Mouse (Mus musculus) T-helper 17 cell (primary cell): Measurements from ENCODE around the gene Prpf38b.

Source experiments
- in situ Hi-C, 2 experiments: fragments of 300-600 bp; cut with MboI, MseI; formaldehyde crosslinking; loops; 1 replicate in 1 of 2; 2 replicates in 1 of 2; pipeline ENCODE4 v1.15.1; 2025; ENCODE audit warnings: high pct_unique_total_duplicates in 2 of 2

Prpf38b gene

GRCm38 (mm10) chr3:108911548-108912413, at the start of gene Prpf38b:
Gene Prpf38b (minus strand): TSS chr3:108911727.
- in situ Hi-C loops: loop anchor here in 1 of 2 experiments (10.0 kb wide), 1 partner anchor 227 kb away; no protein-coding TSS in a partner anchor

DNA sequence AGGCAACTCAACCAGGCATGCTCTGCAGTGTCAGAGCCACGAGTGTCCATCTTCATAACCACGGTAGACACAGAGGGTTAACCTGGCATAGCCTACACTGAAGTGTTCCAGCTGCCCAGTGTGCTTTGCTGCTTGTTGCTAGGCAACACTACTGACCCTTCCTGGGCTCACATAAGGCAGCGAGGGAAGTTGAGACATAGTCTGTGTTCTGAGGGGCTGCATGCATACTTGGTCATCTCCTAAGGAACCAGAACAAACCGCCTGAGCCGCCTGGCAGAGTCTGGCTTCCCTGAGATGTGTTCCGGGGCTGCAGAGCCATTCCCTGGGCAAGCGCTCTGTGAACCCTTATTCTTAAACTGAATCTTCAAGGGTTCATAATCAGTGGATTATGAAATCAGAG, 49.7 kb upstream of the Prpf38b start:
- in situ Hi-C loops: no loop called here

DNA sequence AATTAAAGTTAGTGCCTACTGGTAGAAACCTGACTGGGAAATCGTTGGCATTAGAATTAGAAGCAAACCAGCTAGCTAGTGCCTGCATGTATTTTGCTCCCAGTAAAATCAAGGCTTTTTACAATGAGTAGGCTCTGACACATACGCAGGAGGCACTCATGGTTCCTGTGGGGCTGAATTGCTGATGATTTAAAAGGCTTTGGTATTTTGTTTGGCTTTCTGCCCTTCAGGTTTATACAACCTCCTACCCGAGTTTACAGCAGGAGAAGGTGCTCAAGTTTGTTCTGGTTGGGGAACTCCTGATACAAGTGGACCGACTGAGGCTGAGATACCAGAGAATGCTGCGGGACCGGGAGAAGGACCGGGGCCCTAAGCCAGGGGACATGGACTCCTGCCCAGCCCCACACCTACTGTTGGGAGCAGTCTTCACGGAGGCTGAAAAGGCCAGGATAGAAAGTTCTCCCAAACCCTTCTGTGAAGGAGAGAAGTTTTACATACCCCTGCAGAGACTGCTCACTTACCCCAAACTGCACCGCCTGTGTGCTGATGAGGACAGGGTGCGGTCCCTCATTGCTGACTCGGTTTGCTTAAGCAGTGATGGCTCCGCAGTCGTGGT, 48.3 kb upstream of the Prpf38b start:
- in situ Hi-C loops: no loop called here

- in situ Hi-C loops: no loop called here
Observed at GRCm38 (mm10) chr3:108957976-108958375, 46.4 kb upstream of the Prpf38b start.

GRCm38 (mm10) chr3:108940996-108941395, 29.5 kb upstream of the Prpf38b start:
- in situ Hi-C loops: no loop called here

- in situ Hi-C loops: no loop called here
Observed at GRCm38 (mm10) chr3:108940001-108940633, 28.6 kb upstream of the Prpf38b start, which contains the start of gene Gm9857. Gene Gm9857 (minus strand): TSS chr3:108940445.

GRCm38 (mm10) chr3:108939573-108939972, 28.0 kb upstream of the Prpf38b start, which contains the start of gene Henmt1:
Gene Henmt1 (plus strand): TSS chr3:108939873.
- in situ Hi-C loops: no loop called here

DNA sequence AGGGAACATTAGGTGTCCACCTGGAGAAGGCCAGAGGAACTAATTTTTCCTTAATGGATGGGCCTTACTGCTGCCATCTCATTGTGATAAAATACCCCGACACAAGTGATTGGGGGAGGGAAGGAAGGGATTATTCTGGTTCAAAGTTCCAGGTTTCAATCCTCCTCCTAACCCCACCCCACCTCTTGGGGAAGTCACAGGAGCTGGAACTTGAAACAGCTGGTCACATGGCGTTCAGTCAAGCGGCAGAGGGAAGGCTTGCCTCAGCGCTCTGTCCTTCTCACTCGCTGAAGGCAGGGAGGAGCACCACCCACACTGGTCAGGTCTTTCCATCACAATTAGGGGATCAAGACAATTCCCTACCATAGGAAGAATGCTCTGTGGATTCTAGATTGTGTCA, 27.2 kb upstream of the Prpf38b start:
- in situ Hi-C loops: no loop called here

GRCm38 (mm10) chr3:108933557-108933956, 22.0 kb upstream of the Prpf38b start:
- in situ Hi-C loops: no loop called here

- in situ Hi-C loops: no loop called here
Observed at GRCm38 (mm10) chr3:108926308-108926707, 14.8 kb upstream of the Prpf38b start.

DNA sequence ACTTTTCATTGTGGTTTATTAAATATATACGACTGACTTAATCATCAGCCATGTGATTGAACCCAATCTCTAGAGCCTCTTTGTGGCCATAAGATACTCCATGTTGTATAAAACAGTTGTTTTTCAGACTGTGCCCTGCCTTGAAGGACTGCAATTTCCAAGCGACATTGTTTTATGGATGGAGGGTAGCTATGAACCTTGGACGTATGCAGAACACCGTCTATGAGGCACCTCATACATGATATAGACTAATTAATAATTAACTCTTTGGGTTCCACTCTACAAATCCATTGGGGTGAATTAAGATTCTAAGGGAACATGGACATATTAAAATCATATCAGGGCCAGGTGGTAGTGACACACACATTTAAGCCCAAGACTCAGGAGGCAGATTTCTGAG, 14.2 kb upstream of the Prpf38b start:
- in situ Hi-C loops: no loop called here

DNA sequence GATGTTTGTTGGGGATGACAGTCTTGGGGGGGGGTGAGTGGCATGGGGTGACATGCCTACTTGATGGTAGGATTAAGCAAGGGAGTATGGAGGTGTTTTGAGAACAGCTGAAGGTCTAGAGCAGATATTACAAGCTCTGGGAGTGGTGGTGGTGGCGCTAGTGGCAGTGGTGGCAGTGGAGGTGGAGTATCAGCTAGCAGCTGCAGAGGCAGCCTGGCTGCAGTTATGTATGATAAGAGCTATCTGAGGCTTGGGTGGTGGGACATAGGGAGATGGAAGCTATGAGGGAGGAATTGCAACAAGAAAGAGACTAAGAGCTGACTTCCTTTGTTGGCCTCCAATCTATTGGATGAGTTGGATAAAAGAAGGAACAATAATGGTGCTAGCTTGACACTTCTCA, 10.3 kb upstream of the Prpf38b start:
- in situ Hi-C loops: no loop called here

DNA sequence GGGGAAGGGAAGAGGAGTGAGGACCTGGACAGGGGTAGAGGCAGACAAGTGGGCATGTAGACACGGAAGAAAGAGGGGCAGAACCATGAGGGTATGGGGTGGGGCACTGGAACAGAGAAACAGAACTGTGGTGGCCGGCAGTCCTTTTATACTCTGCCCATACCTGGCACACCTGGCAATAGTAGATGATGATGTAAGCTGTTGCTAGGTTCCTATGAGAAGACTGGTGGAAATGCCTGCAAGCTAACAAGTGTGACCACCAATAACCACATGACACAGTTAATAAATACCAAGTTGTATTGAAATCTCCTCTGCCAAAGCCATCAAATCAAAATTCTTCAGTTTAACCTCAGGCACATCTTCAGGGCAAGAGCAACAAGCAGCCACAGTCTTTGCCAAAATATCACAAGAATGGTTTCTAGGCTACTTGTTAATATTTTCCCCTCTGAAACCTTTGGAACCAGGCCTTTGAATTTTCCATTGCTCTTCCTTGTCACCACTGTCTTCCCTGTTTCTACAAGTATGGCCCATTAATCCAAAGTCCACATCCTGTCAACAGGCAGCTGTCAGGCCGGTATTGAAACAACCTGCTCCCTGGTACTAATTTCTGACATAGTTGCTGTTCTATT, 9.0 kb upstream of the Prpf38b start:
- in situ Hi-C loops: no loop called here

GRCm38 (mm10) chr3:108918852-108919251, 7.3 kb upstream of the Prpf38b start:
- in situ Hi-C loops: loop anchor here in 1 of 2 experiments (10.0 kb wide), 1 partner anchor 234 kb away; no protein-coding TSS in a partner anchor

GRCm38 (mm10) chr3:108917986-108918385, 6.5 kb upstream of the Prpf38b start:
- in situ Hi-C loops: loop anchor here in 1 of 2 experiments (10.0 kb wide), 1 partner anchor 233 kb away; no protein-coding TSS in a partner anchor

- in situ Hi-C loops: loop anchor here in 1 of 2 experiments (10.0 kb wide), 1 partner anchor 232 kb away; no protein-coding TSS in a partner anchor
Observed at GRCm38 (mm10) chr3:108916857-108917256, 5.3 kb upstream of the Prpf38b start.

DNA sequence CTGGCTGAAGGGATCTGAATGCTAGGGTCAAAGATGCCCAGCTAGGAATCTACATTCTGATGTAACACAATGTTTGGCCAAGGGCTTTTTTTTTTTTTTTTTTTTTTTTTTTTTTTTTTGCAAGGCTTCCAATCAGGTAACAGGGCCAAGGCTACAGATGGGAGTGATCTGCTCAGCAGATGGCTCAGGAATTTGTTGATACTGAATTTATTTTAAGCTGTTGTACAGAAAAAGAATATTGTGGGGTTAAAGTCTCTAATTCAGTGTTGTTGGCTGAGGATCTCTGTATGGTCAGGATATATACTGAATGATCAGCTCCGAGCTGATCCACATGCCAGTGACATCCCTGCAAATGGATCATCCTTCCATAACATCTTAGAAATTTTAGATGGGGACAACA, 4.5 kb upstream of the Prpf38b start:
- in situ Hi-C loops: loop anchor here in 1 of 2 experiments (10.0 kb wide), 1 partner anchor 231 kb away; no protein-coding TSS in a partner anchor

- in situ Hi-C loops: loop anchor here in 1 of 2 experiments (10.0 kb wide), 1 partner anchor 226 kb away; no protein-coding TSS in a partner anchor
Observed at GRCm38 (mm10) chr3:108911081-108911547, 413 bp downstream of the Prpf38b start.

- in situ Hi-C loops: loop anchor here in 1 of 2 experiments (10.0 kb wide), 1 partner anchor 226 kb away; no protein-coding TSS in a partner anchor
Observed at GRCm38 (mm10) chr3:108910303-108911080, 1.0 kb downstream of the Prpf38b start.

DNA sequence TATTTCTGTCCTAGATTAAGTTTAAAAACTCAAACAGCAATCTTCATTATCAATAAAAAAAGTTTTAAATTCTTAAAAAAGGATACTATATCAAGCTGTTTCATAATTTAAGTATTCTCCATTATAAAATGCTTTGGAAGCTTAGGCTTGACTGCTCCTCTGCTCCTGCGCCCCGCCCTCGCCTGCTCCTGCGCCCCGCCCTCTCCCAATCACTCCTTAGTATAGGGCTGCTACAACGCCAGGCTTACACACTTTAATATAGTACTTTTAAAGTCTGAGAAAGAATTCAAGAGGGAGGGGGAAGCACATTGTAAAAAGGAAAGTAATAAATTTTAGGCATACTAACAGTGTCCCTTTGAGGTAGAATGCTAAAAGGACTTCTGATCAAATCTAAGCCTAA, 8.6 kb downstream of the Prpf38b start:
- in situ Hi-C loops: loop anchor here in 1 of 2 experiments (5.0 kb wide), 1 partner anchor 56 kb away; no protein-coding TSS in a partner anchor
